Mouse (Mus musculus) embryonic facial prominence, embryonic 11.5 days (tissue): ENCODE results near the gene Gstm5. TPM values are rescaled to one million over a fixed set of nuclear protein-coding genes. Genes with fewer than 3 reads are reported as not detected.

Experiments used
- ATAC-seq: fragments of 200-750 bp; cut with Nextera tagmentation; replicated peaks from 2 replicates; pipeline ENCODE4 v1.8.0; 2017; ENCODE audit warnings: low read depth; ENCODE audit not compliant: insufficient number of reproducible peaks, low FRiP score, low TSS enrichment
- DNase-seq: peaks from one replicate; pipeline ENCODE4 v3.0.0-alpha.2; 2015; ENCODE audit warnings: low spot score
- H3K27ac ChIP-seq: fragments of 300-500 bp; sonication (generic); replicated peaks from 2 replicates; pipeline ENCODE4 v1.5.1; 2014; ENCODE audit warnings: mild to moderate bottlenecking, low read depth, low read length, control low read depth
- H3K27me3 ChIP-seq: fragments of 300-500 bp; sonication (generic); 2 replicates; pipeline ENCODE4 v1.6.1; 2014; ENCODE audit warnings: mild to moderate bottlenecking, low read length, moderate library complexity, mixed read lengths; ENCODE audit not compliant: control insufficient read depth, insufficient read depth
- H3K36me3 ChIP-seq: fragments of 300-500 bp; sonication (generic); replicated peaks from 2 replicates; pipeline ENCODE4 v1.6.1; 2014; ENCODE audit warnings: low read depth, mild to moderate bottlenecking, low read length, moderate library complexity, mixed read lengths; ENCODE audit not compliant: control insufficient read depth, insufficient read depth
- H3K4me1 ChIP-seq: fragments of 300-500 bp; sonication (generic); 2 replicates; pipeline ENCODE4 v1.6.1; 2014; ENCODE audit warnings: low read length, mixed read lengths; ENCODE audit not compliant: control insufficient read depth, insufficient read depth
- H3K4me2 ChIP-seq: fragments of 300-500 bp; sonication (generic); 2 replicates; pipeline ENCODE4 v1.6.1; 2014; ENCODE audit warnings: low read depth, mild to moderate bottlenecking, control low read depth, low read length, moderate library complexity
- H3K4me3 ChIP-seq: fragments of 300-500 bp; sonication (generic); 2 replicates; pipeline ENCODE4 v1.5.1; 2014; ENCODE audit warnings: low read depth, low read length, control low read depth
- H3K9ac ChIP-seq: fragments of 300-500 bp; sonication (generic); replicated peaks from 2 replicates; pipeline ENCODE4 v1.6.1; 2014; ENCODE audit warnings: mild to moderate bottlenecking, control low read depth, low read length
- H3K9me3 ChIP-seq: fragments of 300-500 bp; sonication (generic); replicated peaks from 2 replicates; pipeline ENCODE4 v1.6.1; 2016; ENCODE audit warnings: mild to moderate bottlenecking, low read length, inconsistent platforms, mixed read lengths; ENCODE audit not compliant: control insufficient read depth
- WGBS: fragments of 180-500 bp; shearing (Covaris S2); extraction: QIAGEN DNeasy Blood & Tissue Kit; methylation state at CpG from one replicate; pipeline ENCODE4 v1.1.7; 2014; 5-methylcytosine and 5-hydroxymethylcytosine counted together
- polyA plus RNA-seq: library from polyadenylated mRNA; unstranded; fragments of >200 nt; fragmentation: Nextera tagmentation; extraction: Ambion mirVana; gene quantifications from 2 replicates; pipeline ENCODE4 v1.2.1, GENCODE M21; 2014

Gene Gstm5
- polyA plus RNA-seq, 1 experiment from 2014 or later = 278 TPM

GRCm38 (mm10) chr3:107865364-107866091, 30.1 kb upstream of the Gstm5 start:
- Histone ChIP-seq H3K36me3 (no peaks in the 10 kb centered on the region), H3K9ac (no peak overlapping the region), H3K4me1 (no peaks in the 10 kb centered on the region), H3K27ac (no peak overlapping the region), H3K27me3 (no peaks in the 10 kb centered on the region), H3K9me3 (no peaks in the 10 kb centered on the region), H3K4me2 (no peak overlapping the region), H3K4me3 (no peak overlapping the region)
- no peak for DNase-seq
- no peak for ATAC-seq
- WGBS = 72% methylated on average over 10 of the region's 10 CpGs

GRCm38 (mm10) chr3:107867086-107867485, 28.5 kb upstream of the Gstm5 start:
- ATAC-seq = peak; percentile 25; the same call in 1 of the 2 replicates
- WGBS = 6% methylated on average over 8 of the region's 8 CpGs

GRCm38 (mm10) chr3:107868452-107868851, 27.2 kb upstream of the Gstm5 start:
- H3K27ac ChIP-seq = no peak overlapping the region
- no peak for ATAC-seq
- H3K27me3 ChIP-seq = no peaks in the 10 kb centered on the region
- H3K9ac ChIP-seq = no peak overlapping the region
- H3K4me1 ChIP-seq = no peaks in the 10 kb centered on the region; the same call in 1 of the 2 replicates
- no peaks in the 10 kb centered on the region for H3K9me3 ChIP-seq
- 90% methylated on average over 19 of the region's 22 CpGs for WGBS
- no peak for DNase-seq
- no peak overlapping the region for H3K4me2 ChIP-seq
- H3K36me3 ChIP-seq = no peaks in the 10 kb centered on the region
- no peak overlapping the region for H3K4me3 ChIP-seq

More at GRCm38 (mm10) chr3:107867086-107867485, 28.5 kb upstream of the Gstm5 start:
- Histone ChIP-seq H3K9me3 (no peaks in the 10 kb centered on the region), H3K36me3 (no peaks in the 10 kb centered on the region), H3K4me3 (no peak overlapping the region), H3K9ac (no peak overlapping the region), H3K27me3 (no peaks in the 10 kb centered on the region), H3K4me1 (no peaks in the 10 kb centered on the region), H3K27ac (no peak overlapping the region), H3K4me2 (no peak overlapping the region)
- DNase-seq = peak; percentile 92

- no peak overlapping the region for H3K9ac ChIP-seq
- no peaks in the 10 kb centered on the region for H3K36me3 ChIP-seq
- H3K27ac ChIP-seq = no peak overlapping the region
- no peak for ATAC-seq
- no peak overlapping the region for H3K4me3 ChIP-seq
- no peaks in the 10 kb centered on the region; the same call in 1 of the 2 replicates for H3K4me1 ChIP-seq
- no peaks in the 10 kb centered on the region for H3K9me3 ChIP-seq
- WGBS = 26% methylated on average over 7 of the region's 7 CpGs
- H3K27me3 ChIP-seq = no peaks in the 10 kb centered on the region
- DNase-seq = no peak
- H3K4me2 ChIP-seq = no peak overlapping the region
Observed at GRCm38 (mm10) chr3:107869097-107869496, 26.5 kb upstream of the Gstm5 start.

GRCm38 (mm10) chr3:107869925-107870324, 25.7 kb upstream of the Gstm5 start:
- Histone ChIP-seq H3K27me3 (no peaks in the 10 kb centered on the region), H3K27ac (no peak overlapping the region), H3K4me1 (no peaks in the 10 kb centered on the region; the same call in 1 of the 2 replicates), H3K4me2 (no peak overlapping the region), H3K9ac (no peak overlapping the region), H3K9me3 (no peaks in the 10 kb centered on the region), H3K4me3 (no peak overlapping the region), H3K36me3 (no peaks in the 10 kb centered on the region)
- DNase-seq (no peak), ATAC-seq (no peak)
- 65% methylated on average over 4 of the region's 4 CpGs for WGBS

GRCm38 (mm10) chr3:107873335-107874251, 22.0 kb upstream of the Gstm5 start:
- Histone ChIP-seq H3K9me3 (no peaks in the 10 kb centered on the region), H3K27ac (no peak overlapping the region), H3K27me3 (no peaks in the 10 kb centered on the region), H3K9ac (no peak overlapping the region), H3K4me1 (no peaks in the 10 kb centered on the region; the same call in 1 of the 2 replicates), H3K4me2 (no peak overlapping the region), H3K4me3 (no peak overlapping the region), H3K36me3 (no peaks in the 10 kb centered on the region)
- WGBS = 60% methylated on average over 24 of the region's 24 CpGs
- DNase-seq (no peak), ATAC-seq (no peak)

GRCm38 (mm10) chr3:107875231-107875630, 20.4 kb upstream of the Gstm5 start:
- Histone ChIP-seq H3K27ac (no peak overlapping the region), H3K9ac (no peak overlapping the region), H3K9me3 (no peaks in the 10 kb centered on the region), H3K27me3 (no peaks in the 10 kb centered on the region), H3K36me3 (no peaks in the 10 kb centered on the region), H3K4me2 (no peak overlapping the region), H3K4me1 (no peaks in the 10 kb centered on the region; the same call in 1 of the 2 replicates), H3K4me3 (no peak overlapping the region)
- WGBS = 75% methylated on average over 6 of the region's 6 CpGs
- no peak for ATAC-seq
- DNase-seq = no peak

- no peak within 1 kb of the TSS for H3K4me3 ChIP-seq
- H3K9me3 ChIP-seq = no peaks in the 10 kb centered on the region
- H3K4me2 ChIP-seq = no peak within 1 kb of the TSS
- ATAC-seq (no peak), DNase-seq (no peak)
- H3K36me3 ChIP-seq = no peaks in the 10 kb centered on the region
- H3K27me3 ChIP-seq = no peaks in the 10 kb centered on the region
- H3K9ac ChIP-seq = no peak within 1 kb of the TSS
- 84% methylated on average over 5 of the region's 5 CpGs for WGBS
- no peak within 1 kb of the TSS for H3K27ac ChIP-seq
- no peaks in the 10 kb centered on the region; the same call in 1 of the 2 replicates for H3K4me1 ChIP-seq
Observed at GRCm38 (mm10) chr3:107877005-107877404, 18.6 kb upstream of the Gstm5 start, which contains the start of gene Eps8l3. Gene Eps8l3, plus strand, starts transcription at chr3:107877229.
